Mouse (Mus musculus): ENCODE results near the gene Tom1l1. TPM values are rescaled to one million over a fixed set of nuclear protein-coding genes. Genes with fewer than 3 reads are reported as not detected.

Gene Tom1l1
- polyA plus RNA-seq, 1 experiment, result 27.1 TPM

GRCm38 (mm10) chr11:90677027-90677426 lies 11.1 kb downstream of the Tom1l1 start:
- no peak overlapping the region for H3K4me3 ChIP-seq (ENCODE audit: insufficient read depth, low read length)
- no peaks in the 10 kb centered on the region for H3K4me1 ChIP-seq (ENCODE audit: control insufficient read depth, insufficient read depth, low read length)
- H3K27ac ChIP-seq (ENCODE audit: insufficient read depth, low read length), result no peak overlapping the region
- no peak for TF ChIP-seq CTCF (IDR thresholded peaks at IDR 0.05; ENCODE audit: borderline replicate concordance, insufficient read depth, low read length)
- no peak for TF ChIP-seq POLR2A (IDR thresholded peaks at IDR 0.05; ENCODE audit: low read depth, low read length)

GRCm38 (mm10) chr11:90675479-90676110 lies 12.6 kb downstream of the Tom1l1 start:
- no peaks in the 10 kb centered on the region for H3K4me1 ChIP-seq (ENCODE audit: control insufficient read depth, insufficient read depth, low read length)
- H3K27ac ChIP-seq (ENCODE audit: insufficient read depth, low read length), result no peak overlapping the region
- TF ChIP-seq POLR2A (IDR thresholded peaks at IDR 0.05; ENCODE audit: low read depth, low read length), result no peak
- no peak for TF ChIP-seq CTCF (IDR thresholded peaks at IDR 0.05; ENCODE audit: borderline replicate concordance, insufficient read depth, low read length)
- no peak overlapping the region for H3K4me3 ChIP-seq (ENCODE audit: insufficient read depth, low read length)

DNA sequence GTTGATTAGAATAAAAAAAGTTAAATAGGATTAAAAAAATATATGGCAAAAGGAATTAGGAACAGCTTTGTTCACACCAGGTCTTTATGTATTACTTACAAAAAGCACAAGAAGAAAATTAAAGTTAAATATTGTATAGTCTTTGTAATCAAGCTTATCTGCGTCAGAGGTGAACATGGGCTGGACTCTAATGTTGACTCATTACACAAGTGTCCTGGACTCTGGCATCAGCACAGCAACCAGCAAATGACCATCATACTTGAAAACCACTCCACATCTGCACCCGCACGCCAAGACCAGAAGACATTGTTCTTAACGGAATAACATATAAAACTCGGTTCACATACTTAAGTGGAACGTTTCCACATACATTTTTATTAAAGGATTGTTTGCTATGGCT lies 20.8 kb downstream of the Tom1l1 start:
- peaks cover 11% of the 10 kb centered on the region for H3K4me1 ChIP-seq (ENCODE audit: control insufficient read depth, insufficient read depth, low read length)
- TF ChIP-seq POLR2A (IDR thresholded peaks at IDR 0.05; ENCODE audit: low read depth, low read length) (no peak), CTCF (IDR thresholded peaks at IDR 0.05; ENCODE audit: borderline replicate concordance, insufficient read depth, low read length) (no peak)
- H3K27ac ChIP-seq (ENCODE audit: insufficient read depth, low read length), result no peak overlapping the region
- no peak overlapping the region for H3K4me3 ChIP-seq (ENCODE audit: insufficient read depth, low read length)

- Histone ChIP-seq H3K4me1 (ENCODE audit: control insufficient read depth, insufficient read depth, low read length) (peaks cover 11% of the 10 kb centered on the region), H3K4me3 (ENCODE audit: insufficient read depth, low read length) (no peak overlapping the region), H3K27ac (ENCODE audit: insufficient read depth, low read length) (peak overlapping the region; percentile 58; the same call in 1 of the 2 replicates)
- TF ChIP-seq POLR2A (IDR thresholded peaks at IDR 0.05; ENCODE audit: low read depth, low read length), result no peak
- TF ChIP-seq CTCF (IDR thresholded peaks at IDR 0.05; ENCODE audit: borderline replicate concordance, insufficient read depth, low read length), result no peak
These were observed 21.2 kb downstream of the Tom1l1 start for GRCm38 (mm10) chr11:90666916-90667315.

- Histone ChIP-seq H3K4me1 (ENCODE audit: control insufficient read depth, insufficient read depth, low read length) (peaks cover 11% of the 10 kb centered on the region), H3K27ac (ENCODE audit: insufficient read depth, low read length) (peak overlapping the region; percentile 58), H3K4me3 (ENCODE audit: insufficient read depth, low read length) (no peak overlapping the region)
- TF ChIP-seq POLR2A (IDR thresholded peaks at IDR 0.05; ENCODE audit: low read depth, low read length) (no peak), CTCF (IDR thresholded peaks at IDR 0.05; ENCODE audit: borderline replicate concordance, insufficient read depth, low read length) (no peak)
These were observed 21.9 kb downstream of the Tom1l1 start for GRCm38 (mm10) chr11:90666144-90666757.

GRCm38 (mm10) chr11:90665161-90665560 lies 23.0 kb downstream of the Tom1l1 start:
- Histone ChIP-seq H3K4me1 (ENCODE audit: control insufficient read depth, insufficient read depth, low read length) (peaks cover 15% of the 10 kb centered on the region), H3K27ac (ENCODE audit: insufficient read depth, low read length) (peak overlapping the region; percentile 82), H3K4me3 (ENCODE audit: insufficient read depth, low read length) (no peak overlapping the region)
- no peak for TF ChIP-seq POLR2A (IDR thresholded peaks at IDR 0.05; ENCODE audit: low read depth, low read length)
- TF ChIP-seq CTCF (IDR thresholded peaks at IDR 0.05; ENCODE audit: borderline replicate concordance, insufficient read depth, low read length), result no peak

DNA sequence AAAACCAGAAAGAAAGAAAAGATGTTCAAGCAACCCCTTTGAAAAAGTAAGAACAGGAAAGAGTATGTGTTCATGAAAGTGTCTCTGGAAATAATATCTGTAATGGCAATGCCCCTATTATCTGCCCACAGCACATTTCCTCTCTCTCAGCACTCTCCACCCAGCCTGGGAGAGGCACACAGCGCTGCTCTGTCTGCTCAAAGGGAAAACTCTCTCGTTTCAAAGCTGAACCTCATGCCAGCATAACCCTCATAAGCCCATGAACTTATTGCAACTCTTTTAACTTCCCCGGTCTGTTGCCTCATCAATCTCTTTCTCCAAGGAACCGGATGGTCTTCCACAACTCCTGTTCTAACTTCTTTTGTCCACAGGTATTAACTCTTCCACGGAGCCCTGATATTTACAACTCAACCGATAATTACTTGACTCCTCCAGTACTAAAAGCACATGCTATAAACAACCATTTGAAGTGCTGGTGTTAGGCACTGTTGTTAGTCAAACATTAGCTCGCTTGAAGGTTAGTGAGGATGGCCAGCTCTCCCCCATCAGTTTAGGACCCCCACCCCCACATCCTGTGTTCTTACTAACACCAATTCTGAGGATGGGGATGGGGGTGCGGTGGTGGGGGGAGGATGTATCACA lies 23.7 kb downstream of the Tom1l1 start:
- Histone ChIP-seq H3K4me3 (ENCODE audit: insufficient read depth, low read length) (no peak overlapping the region), H3K4me1 (ENCODE audit: control insufficient read depth, insufficient read depth, low read length) (peaks cover 15% of the 10 kb centered on the region), H3K27ac (ENCODE audit: insufficient read depth, low read length) (peak overlapping the region; percentile 82)
- TF ChIP-seq POLR2A (IDR thresholded peaks at IDR 0.05; ENCODE audit: low read depth, low read length), result no peak
- TF ChIP-seq CTCF (IDR thresholded peaks at IDR 0.05; ENCODE audit: borderline replicate concordance, insufficient read depth, low read length), result no peak

DNA sequence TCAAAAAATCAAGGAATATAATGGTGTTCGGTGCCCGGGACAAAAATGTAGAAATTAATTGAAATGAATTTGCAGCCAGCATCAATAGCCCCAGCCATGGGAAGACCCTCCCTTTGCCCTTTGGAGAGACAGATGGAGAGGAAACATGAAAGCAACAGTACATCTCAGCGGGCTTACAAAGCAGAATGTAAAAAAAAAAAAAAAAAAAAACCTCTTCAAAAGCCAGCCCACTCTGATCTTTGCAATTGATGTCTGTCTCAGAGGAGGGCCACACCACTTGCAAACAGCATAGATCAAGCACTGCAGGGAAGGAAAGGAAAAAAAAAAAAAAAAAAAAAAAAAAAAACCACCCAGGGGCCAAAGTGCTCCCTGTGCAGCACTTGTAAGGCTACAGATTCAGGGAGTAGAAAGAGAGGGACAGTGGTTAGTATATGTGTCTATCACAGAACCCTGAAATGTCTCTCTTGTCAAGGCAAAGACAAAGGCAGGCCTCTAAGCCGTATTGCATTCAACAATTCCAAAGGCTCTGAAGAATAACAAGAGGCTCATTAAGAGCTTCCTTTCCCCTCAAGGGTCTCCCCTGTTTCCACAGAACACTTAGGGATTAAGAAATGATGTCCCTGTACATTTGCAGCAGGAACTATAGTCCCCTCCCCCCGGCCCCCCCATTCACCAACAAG lies 24.4 kb downstream of the Tom1l1 start:
- TF ChIP-seq POLR2A (IDR thresholded peaks at IDR 0.05; ENCODE audit: low read depth, low read length) (no peak), CTCF (IDR thresholded peaks at IDR 0.05; ENCODE audit: borderline replicate concordance, insufficient read depth, low read length) (no peak)
- no peak overlapping the region for H3K27ac ChIP-seq (ENCODE audit: insufficient read depth, low read length)
- peaks cover 15% of the 10 kb centered on the region for H3K4me1 ChIP-seq (ENCODE audit: control insufficient read depth, insufficient read depth, low read length)
- H3K4me3 ChIP-seq (ENCODE audit: insufficient read depth, low read length), result no peak overlapping the region

DNA sequence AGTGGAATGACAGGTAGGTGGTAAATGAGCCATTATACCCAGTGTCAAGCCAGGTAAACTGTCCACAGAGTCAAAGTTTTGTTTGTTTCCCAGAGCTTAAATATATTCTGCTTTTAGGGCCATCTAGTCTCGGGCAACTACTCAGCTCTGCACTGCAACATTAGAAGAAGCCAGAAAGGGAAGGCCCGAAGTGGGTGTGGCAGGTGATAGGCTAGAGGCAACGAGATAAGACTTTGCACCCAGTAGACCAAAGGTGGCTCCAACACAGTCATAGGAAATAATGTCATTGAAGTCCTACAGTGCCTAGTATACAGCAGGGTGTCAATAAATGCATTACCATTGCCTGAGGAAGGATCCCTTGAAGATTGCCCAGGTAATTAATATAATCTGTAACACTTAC lies 25.1 kb downstream of the Tom1l1 start:
- no peak overlapping the region for H3K4me3 ChIP-seq (ENCODE audit: insufficient read depth, low read length)
- peaks cover 15% of the 10 kb centered on the region for H3K4me1 ChIP-seq (ENCODE audit: control insufficient read depth, insufficient read depth, low read length)
- TF ChIP-seq CTCF (IDR thresholded peaks at IDR 0.05; ENCODE audit: borderline replicate concordance, insufficient read depth, low read length) (no peak), POLR2A (IDR thresholded peaks at IDR 0.05; ENCODE audit: low read depth, low read length) (no peak)
- no peak overlapping the region for H3K27ac ChIP-seq (ENCODE audit: insufficient read depth, low read length)

Measured in embryonic fibroblast, embryonic 13.5 days (primary cell).